Mouse (Mus musculus): Measurements from ENCODE around the gene Racgap1. TPM values are rescaled to one million over a fixed set of nuclear protein-coding genes. Genes with fewer than 3 reads are reported as not detected.
A peak's percentile ranks its signal among the peaks of the same experiment; 100 is the strongest.

The Racgap1 gene
- polyA plus RNA-seq, 1 experiment from 2014 or later: 94.4 TPM

GRCm38 (mm10) chr15:99668881-99669280 is 17.4 kb upstream of the Racgap1 start:
- no peak overlapping the region for H3K27ac ChIP-seq (ENCODE audit: low read length)
- no peaks in the 10 kb centered on the region for H3K27me3 ChIP-seq (replicated peaks; ENCODE audit: control insufficient read depth, insufficient read depth, low read length)
- no peak overlapping the region for H3K9ac ChIP-seq (replicated peaks; ENCODE audit: low read depth, low read length)
- H3K4me3 ChIP-seq (replicated peaks; ENCODE audit: low read length): no peak overlapping the region
- 2% methylated on average over 12 of the region's 12 CpGs for WGBS
- no peaks in the 10 kb centered on the region for H3K9me3 ChIP-seq (ENCODE audit: control insufficient read depth, low read length)
- no peaks in the 10 kb centered on the region for H3K36me3 ChIP-seq (ENCODE audit: control insufficient read depth, insufficient read depth)
- peak overlapping the region; percentile 12 for H3K4me2 ChIP-seq (ENCODE audit: low read length)
- peaks cover 59% of the 10 kb centered on the region for H3K4me1 ChIP-seq (replicated peaks; ENCODE audit: control insufficient read depth, insufficient read depth, low read length)
- ATAC-seq: no peak

- H3K27ac ChIP-seq (ENCODE audit: low read length): no peak overlapping the region
- peaks cover 57% of the 10 kb centered on the region for H3K4me1 ChIP-seq (replicated peaks; ENCODE audit: control insufficient read depth, insufficient read depth, low read length)
- no peak for ATAC-seq
- no peak overlapping the region for H3K4me2 ChIP-seq (ENCODE audit: low read length)
- no peak overlapping the region for H3K4me3 ChIP-seq (replicated peaks; ENCODE audit: low read length)
- no peak overlapping the region for H3K9ac ChIP-seq (replicated peaks; ENCODE audit: low read depth, low read length)
- no peaks in the 10 kb centered on the region for H3K36me3 ChIP-seq (ENCODE audit: control insufficient read depth, insufficient read depth)
- H3K9me3 ChIP-seq (ENCODE audit: control insufficient read depth, low read length): no peaks in the 10 kb centered on the region
- WGBS: 100% methylated on average over 2 of the region's 2 CpGs
- no peaks in the 10 kb centered on the region for H3K27me3 ChIP-seq (replicated peaks; ENCODE audit: control insufficient read depth, insufficient read depth, low read length)
Observed at GRCm38 (mm10) chr15:99667544-99667943, 16.1 kb upstream of the Racgap1 start.

DNA sequence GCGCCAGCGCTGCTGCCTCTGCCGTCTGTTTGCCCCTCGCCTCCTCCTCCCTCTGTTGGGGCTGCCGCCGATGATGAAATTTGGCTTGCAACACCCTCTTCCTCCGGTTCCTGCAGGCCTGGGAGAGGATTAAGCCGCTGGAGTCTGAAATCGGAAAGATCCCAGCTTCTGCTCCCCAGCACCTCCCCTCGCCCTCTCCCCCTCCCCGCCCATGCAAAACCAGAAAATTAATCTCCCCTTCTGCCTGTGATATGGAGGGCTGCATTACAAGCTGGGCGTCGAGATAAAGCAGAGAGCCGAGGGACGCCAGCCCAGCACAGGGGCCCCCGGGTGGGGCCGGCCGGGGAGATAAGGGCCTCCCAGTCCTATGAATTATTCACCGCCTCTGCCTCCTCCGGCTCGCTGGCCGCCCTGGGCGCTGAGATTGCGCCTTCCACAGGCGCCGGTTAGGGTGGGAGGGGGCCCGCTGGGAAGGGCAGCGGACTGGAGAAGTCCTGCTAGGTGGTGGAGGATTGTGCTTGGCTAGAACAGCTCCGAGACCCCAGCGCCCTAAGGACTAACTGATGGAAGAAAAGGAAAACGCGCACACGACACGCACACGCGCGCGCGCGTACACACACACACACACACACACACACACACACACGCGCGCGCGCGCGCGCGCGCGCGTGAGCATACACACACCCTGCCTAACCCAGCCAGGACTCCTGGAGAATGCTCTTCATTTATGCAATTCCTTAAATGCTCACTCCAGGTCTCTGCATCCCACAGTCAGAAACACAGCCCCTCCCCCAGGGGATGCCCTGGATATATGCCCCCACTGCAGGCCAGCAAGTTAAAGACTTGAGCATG is 13.4 kb upstream of the Racgap1 start:
- Histone ChIP-seq H3K4me1 (replicated peaks; ENCODE audit: control insufficient read depth, insufficient read depth, low read length) (peaks cover 46% of the 10 kb centered on the region), H3K4me2 (ENCODE audit: low read length) (peak overlapping the region; percentile 87), H3K27me3 (replicated peaks; ENCODE audit: control insufficient read depth, insufficient read depth, low read length) (no peaks in the 10 kb centered on the region), H3K4me3 (replicated peaks; ENCODE audit: low read length) (peak overlapping the region; percentile 52), H3K9me3 (ENCODE audit: control insufficient read depth, low read length) (no peaks in the 10 kb centered on the region), H3K36me3 (ENCODE audit: control insufficient read depth, insufficient read depth) (no peaks in the 10 kb centered on the region), H3K9ac (replicated peaks; ENCODE audit: low read depth, low read length) (peak overlapping the region; percentile 76), H3K27ac (ENCODE audit: low read length) (peak overlapping the region; percentile 94)
- under 1% methylated on average over 51 of the region's 52 CpGs for WGBS
- peak; percentile 82 for ATAC-seq

DNA sequence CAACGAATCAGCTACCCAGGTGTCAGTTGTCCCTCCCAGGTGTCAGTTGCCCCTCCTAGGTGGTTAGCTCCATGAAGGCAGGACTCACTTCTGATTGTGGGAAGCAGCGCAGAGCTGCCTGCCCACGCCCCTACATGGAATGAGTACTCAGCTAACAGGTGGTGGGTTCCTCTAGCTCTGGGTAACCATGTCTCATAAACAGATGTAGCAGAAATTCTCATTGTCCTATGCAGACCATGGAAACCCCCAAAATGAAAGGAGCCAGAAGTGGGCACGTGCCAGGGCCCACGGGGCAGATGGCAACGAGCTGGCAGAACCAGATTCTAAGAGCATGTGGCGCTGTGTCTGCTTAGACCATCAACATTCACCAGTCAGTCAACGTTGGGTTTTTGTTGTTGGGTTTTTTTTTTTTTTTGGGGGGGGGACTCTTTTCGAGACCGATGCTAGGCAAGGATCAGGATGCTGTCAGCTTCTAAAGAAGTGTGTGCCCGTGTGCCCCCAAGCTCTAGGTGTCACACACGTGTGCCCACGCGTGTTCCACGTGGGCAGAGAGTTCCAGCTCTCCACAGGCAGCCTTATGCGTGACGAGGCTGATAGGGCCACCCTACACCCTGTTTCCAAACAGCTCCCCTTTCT is 12.6 kb upstream of the Racgap1 start:
- Histone ChIP-seq H3K27me3 (replicated peaks; ENCODE audit: control insufficient read depth, insufficient read depth, low read length) (no peaks in the 10 kb centered on the region), H3K27ac (ENCODE audit: low read length) (peak overlapping the region; percentile 94), H3K4me3 (replicated peaks; ENCODE audit: low read length) (peak overlapping the region; percentile 52), H3K9me3 (ENCODE audit: control insufficient read depth, low read length) (no peaks in the 10 kb centered on the region), H3K9ac (replicated peaks; ENCODE audit: low read depth, low read length) (peak overlapping the region; percentile 76), H3K36me3 (ENCODE audit: control insufficient read depth, insufficient read depth) (no peaks in the 10 kb centered on the region), H3K4me2 (ENCODE audit: low read length) (peak overlapping the region; percentile 87), H3K4me1 (replicated peaks; ENCODE audit: control insufficient read depth, insufficient read depth, low read length) (peaks cover 39% of the 10 kb centered on the region)
- WGBS: 3% methylated on average over 17 of the region's 17 CpGs
- ATAC-seq: peak; percentile 47

DNA sequence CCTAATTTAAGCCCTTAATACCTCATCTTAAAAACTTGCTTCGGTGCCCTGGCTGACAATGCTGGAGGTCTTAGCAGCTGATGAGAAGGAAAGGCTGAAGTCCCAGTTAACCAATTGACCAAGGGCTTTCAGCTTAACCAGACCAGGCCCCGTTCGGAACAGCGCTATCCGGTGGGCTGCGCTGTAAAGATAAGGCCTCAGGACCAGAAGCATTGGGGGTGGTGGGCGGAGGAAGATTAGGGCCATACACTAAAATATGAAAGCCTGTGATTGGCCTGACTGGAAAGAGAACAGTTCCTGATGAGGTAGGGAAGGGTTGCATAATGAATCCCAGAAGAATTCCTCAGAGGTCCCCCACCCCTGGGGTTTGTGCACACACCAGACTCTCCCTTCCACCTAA is 10.9 kb upstream of the Racgap1 start:
- no peak overlapping the region for H3K4me2 ChIP-seq (ENCODE audit: low read length)
- 45% methylated on average over 7 of the region's 7 CpGs for WGBS
- H3K27me3 ChIP-seq (replicated peaks; ENCODE audit: control insufficient read depth, insufficient read depth, low read length): no peaks in the 10 kb centered on the region
- no peak overlapping the region for H3K9ac ChIP-seq (replicated peaks; ENCODE audit: low read depth, low read length)
- no peaks in the 10 kb centered on the region for H3K36me3 ChIP-seq (ENCODE audit: control insufficient read depth, insufficient read depth)
- no peak overlapping the region for H3K4me3 ChIP-seq (replicated peaks; ENCODE audit: low read length)
- H3K9me3 ChIP-seq (ENCODE audit: control insufficient read depth, low read length): no peaks in the 10 kb centered on the region
- peak overlapping the region; percentile 24; the same call in 1 of the 2 replicates for H3K27ac ChIP-seq (ENCODE audit: low read length)
- ATAC-seq: no peak
- H3K4me1 ChIP-seq (replicated peaks; ENCODE audit: control insufficient read depth, insufficient read depth, low read length): peaks cover 31% of the 10 kb centered on the region

- Histone ChIP-seq H3K9me3 (ENCODE audit: control insufficient read depth, low read length) (no peaks in the 10 kb centered on the region), H3K9ac (replicated peaks; ENCODE audit: low read depth, low read length) (no peak overlapping the region), H3K4me2 (ENCODE audit: low read length) (no peak overlapping the region), H3K4me3 (replicated peaks; ENCODE audit: low read length) (no peak overlapping the region), H3K27ac (ENCODE audit: low read length) (no peak overlapping the region), H3K4me1 (replicated peaks; ENCODE audit: control insufficient read depth, insufficient read depth, low read length) (peaks cover 28% of the 10 kb centered on the region), H3K36me3 (ENCODE audit: control insufficient read depth, insufficient read depth) (no peaks in the 10 kb centered on the region), H3K27me3 (replicated peaks; ENCODE audit: control insufficient read depth, insufficient read depth, low read length) (no peaks in the 10 kb centered on the region)
- no peak for ATAC-seq
- 82% methylated on average over 15 of the region's 15 CpGs for WGBS
Observed at GRCm38 (mm10) chr15:99661121-99661830, 9.8 kb upstream of the Racgap1 start.

DNA sequence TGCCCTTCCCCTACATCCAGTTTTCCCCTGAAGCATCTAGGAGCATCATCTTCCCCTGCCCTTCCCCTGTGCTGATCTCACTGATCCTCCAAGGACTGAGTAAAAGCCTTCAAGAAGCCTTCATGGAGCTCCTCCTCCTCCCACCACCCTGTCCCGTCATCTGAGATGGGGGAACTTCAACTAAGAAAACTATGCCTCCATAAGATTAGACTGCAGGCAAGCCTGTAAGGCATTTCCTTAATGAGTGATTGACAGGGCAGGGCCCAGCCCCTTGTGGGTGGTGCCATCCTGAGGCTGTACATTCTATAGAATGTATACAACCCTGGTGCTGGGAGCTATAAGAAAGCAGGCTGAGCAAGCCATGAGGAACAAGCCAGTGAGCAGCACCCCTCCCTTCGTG is 7.0 kb upstream of the Racgap1 start:
- no peaks in the 10 kb centered on the region for H3K36me3 ChIP-seq (ENCODE audit: control insufficient read depth, insufficient read depth)
- no peak for ATAC-seq

DNA sequence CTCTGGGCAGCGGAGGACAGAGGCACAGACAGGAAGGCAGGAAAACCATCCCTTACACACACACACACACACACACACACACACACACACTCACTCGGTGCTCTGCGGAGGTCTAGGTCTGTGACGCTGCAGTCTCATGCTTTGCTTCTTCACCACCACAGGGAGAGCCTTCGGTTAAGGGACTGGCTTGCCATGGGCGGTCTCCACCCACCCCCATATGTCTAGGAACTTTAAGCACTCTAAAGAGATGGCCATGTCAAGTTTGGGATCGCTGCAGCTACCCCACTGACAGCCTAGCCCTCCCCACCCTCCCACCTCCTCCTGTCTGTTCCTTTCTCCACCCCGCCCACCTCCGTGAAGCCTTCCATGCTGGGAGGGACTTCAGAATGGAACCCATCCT is 4.5 kb upstream of the Racgap1 start:
- H3K4me1 ChIP-seq (replicated peaks; ENCODE audit: control insufficient read depth, insufficient read depth, low read length): peaks cover 9% of the 10 kb centered on the region
- H3K27ac ChIP-seq (ENCODE audit: low read length): no peak overlapping the region
- H3K36me3 ChIP-seq (ENCODE audit: control insufficient read depth, insufficient read depth): no peaks in the 10 kb centered on the region
- no peak overlapping the region for H3K4me3 ChIP-seq (replicated peaks; ENCODE audit: low read length)
- 48% methylated on average over 9 of the region's 9 CpGs for WGBS
- no peaks in the 10 kb centered on the region for H3K9me3 ChIP-seq (ENCODE audit: control insufficient read depth, low read length)
- no peak for ATAC-seq
- peaks cover 11% of the 10 kb centered on the region for H3K27me3 ChIP-seq (replicated peaks; ENCODE audit: control insufficient read depth, insufficient read depth, low read length)
- no peak overlapping the region for H3K9ac ChIP-seq (replicated peaks; ENCODE audit: low read depth, low read length)
- H3K4me2 ChIP-seq (ENCODE audit: low read length): no peak overlapping the region

More for the DNA sequence above, 7.0 kb upstream of the Racgap1 start:
- Histone ChIP-seq H3K4me2 (ENCODE audit: low read length) (no peak overlapping the region), H3K9me3 (ENCODE audit: control insufficient read depth, low read length) (no peaks in the 10 kb centered on the region), H3K27ac (ENCODE audit: low read length) (no peak overlapping the region), H3K4me1 (replicated peaks; ENCODE audit: control insufficient read depth, insufficient read depth, low read length) (peaks cover 9% of the 10 kb centered on the region), H3K9ac (replicated peaks; ENCODE audit: low read depth, low read length) (no peak overlapping the region), H3K4me3 (replicated peaks; ENCODE audit: low read length) (no peak overlapping the region), H3K27me3 (replicated peaks; ENCODE audit: control insufficient read depth, insufficient read depth, low read length) (peaks cover 11% of the 10 kb centered on the region)
- WGBS: 51% methylated on average over 2 of the region's 2 CpGs

DNA sequence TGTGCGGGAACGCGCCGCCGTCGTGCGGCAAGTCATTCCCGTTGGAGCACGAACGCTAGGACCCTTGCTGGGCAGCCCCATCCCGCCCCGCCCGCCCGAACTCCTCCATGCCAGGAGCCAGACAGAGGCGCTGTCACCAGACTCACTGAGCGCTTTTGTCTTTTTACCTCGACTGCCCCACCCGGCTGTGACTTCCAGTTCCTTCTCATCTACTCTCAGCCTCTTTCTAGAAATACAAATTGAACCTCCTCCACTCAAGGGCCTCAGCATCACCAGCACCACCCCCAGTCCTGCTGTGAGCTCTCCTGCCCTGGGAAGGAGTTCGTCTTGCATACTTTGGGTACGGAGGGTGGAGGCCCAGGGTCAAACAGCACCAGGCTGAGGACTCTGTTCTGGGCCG is 2.4 kb upstream of the Racgap1 start:
- no peaks in the 10 kb centered on the region for H3K36me3 ChIP-seq (ENCODE audit: control insufficient read depth, insufficient read depth)
- peaks cover 11% of the 10 kb centered on the region for H3K27me3 ChIP-seq (replicated peaks; ENCODE audit: control insufficient read depth, insufficient read depth, low read length)
- 4% methylated on average over 21 of the region's 21 CpGs for WGBS
- peaks cover 24% of the 10 kb centered on the region for H3K4me1 ChIP-seq (replicated peaks; ENCODE audit: control insufficient read depth, insufficient read depth, low read length)
- H3K4me3 ChIP-seq (replicated peaks; ENCODE audit: low read length): peak overlapping the region; percentile 14
- ATAC-seq: no peak
- peak overlapping the region; percentile 40 for H3K4me2 ChIP-seq (ENCODE audit: low read length)
- 0 out of 2 replicates have a peak overlapping the region, but pooled peaks have one; percentile 14 for H3K9ac ChIP-seq (replicated peaks; ENCODE audit: low read depth, low read length)
- H3K27ac ChIP-seq (ENCODE audit: low read length): no peak overlapping the region
- no peaks in the 10 kb centered on the region for H3K9me3 ChIP-seq (ENCODE audit: control insufficient read depth, low read length)
